Mouse (Mus musculus) heart, embryonic 11.5 days (tissue): ENCODE measurements at regions not wholly inside any gene's neighbourhood (a gene's known extent, or its start where the extent isn't known, plus 50 kb on each side); places are given as distances from the start of the nearest gene placed in this dataset.

ENCODE experiments used
- ATAC-seq: fragments of 200-750 bp; cut with Nextera tagmentation; replicated peaks from 2 replicates; pipeline ENCODE4 v1.8.0; 2017; ENCODE audit warnings: moderate library complexity; ENCODE audit not compliant: insufficient number of reproducible peaks, low FRiP score, low TSS enrichment
- H3K27ac ChIP-seq: fragments of 300-500 bp; sonication (generic); 2 replicates; pipeline ENCODE4 v1.5.1; 2014; ENCODE audit warnings: mild to moderate bottlenecking, low read depth, low read length
- H3K27me3 ChIP-seq: fragments of 300-500 bp; sonication (generic); 2 replicates; pipeline ENCODE4 v1.6.1; 2014; ENCODE audit warnings: mild to moderate bottlenecking, low read length, mixed read lengths; ENCODE audit not compliant: control insufficient read depth, insufficient read depth
- H3K36me3 ChIP-seq: fragments of 300-500 bp; sonication (generic); 2 replicates; pipeline ENCODE4 v1.6.1; 2014; ENCODE audit warnings: mild to moderate bottlenecking, low read length, moderate library complexity, mixed read lengths; ENCODE audit not compliant: control insufficient read depth, insufficient read depth
- H3K4me1 ChIP-seq: fragments of 300-500 bp; sonication (generic); 2 replicates; pipeline ENCODE4 v1.6.1; 2014; ENCODE audit warnings: low read length; ENCODE audit not compliant: control insufficient read depth, insufficient read depth
- H3K4me2 ChIP-seq: fragments of 300-500 bp; sonication (generic); 2 replicates; pipeline ENCODE4 v1.6.1; 2014; ENCODE audit warnings: mild to moderate bottlenecking, moderate library complexity
- H3K4me3 ChIP-seq: fragments of 300-500 bp; sonication (generic); 2 replicates; pipeline ENCODE4 v1.5.1; 2014; ENCODE audit warnings: low read depth, low read length
- H3K9ac ChIP-seq: fragments of 300-500 bp; sonication (generic); 2 replicates; pipeline ENCODE4 v1.6.1; 2014; ENCODE audit warnings: mild to moderate bottlenecking, low read depth, low read length, moderate library complexity
- H3K9me3 ChIP-seq: fragments of 300-500 bp; sonication (generic); replicated peaks from 2 replicates; pipeline ENCODE4 v1.6.1; 2016; ENCODE audit warnings: low read length; ENCODE audit not compliant: control insufficient read depth
- WGBS: fragments of 180-500 bp; shearing (Covaris S2); extraction: QIAGEN DNeasy Blood & Tissue Kit; methylation state at CpG from one replicate; pipeline ENCODE4 v1.1.7; 2014; ENCODE audit not compliant: insufficient replicate concordance; 5-methylcytosine and 5-hydroxymethylcytosine counted together

- Histone ChIP-seq H3K4me2 (no peak overlapping the region), H3K27ac (no peak overlapping the region), H3K4me3 (no peak overlapping the region), H3K9ac (no peak overlapping the region), H3K36me3 (no peaks in the 10 kb centered on the region), H3K27me3 (peaks cover 6% of the 10 kb centered on the region), H3K9me3 (no peaks in the 10 kb centered on the region; the same call in 1 of the 2 replicates), H3K4me1 (no peaks in the 10 kb centered on the region)
- 61% methylated on average over 3 of the region's 3 CpGs for WGBS
- ATAC-seq = no peak
These were observed 75.1 kb downstream of the Pdgfa start for GRCm38 (mm10) chr5:138922116-138922515.
